Mouse (Mus musculus) CH12.LX (cell line): Measurements from ENCODE around the gene Mocs3. TPM values are rescaled to one million over a fixed set of nuclear protein-coding genes. Genes with fewer than 3 reads are reported as not detected.

ENCODE experiments used
- DNase-seq: peaks from one replicate; pipeline ENCODE4 v3.0.0-alpha.2; 2013; ENCODE audit errors: extremely low read depth
- H3K27ac ChIP-seq: 2 replicates; pipeline ENCODE4 v1.5.1; 2012; ENCODE audit warnings: low read depth, mild to moderate bottlenecking, control low read depth, moderate library complexity; ENCODE audit not compliant: insufficient read depth
- H3K27me3 ChIP-seq: replicated peaks from 2 replicates; pipeline ENCODE3; 2012; ENCODE audit warnings: inconsistent platforms
- H3K36me3 ChIP-seq, 2 experiments: replicated peaks in 1 of 2; 2 replicates each; pipeline versions ENCODE3 to v1.6.1; 2012; ENCODE audit warnings: inconsistent platforms in 1 of 2, low read length in 1 of 2, mild to moderate bottlenecking in 1 of 2, mixed read lengths in 1 of 2, moderate library complexity in 1 of 2; ENCODE audit not compliant: control insufficient read depth in 1 of 2, insufficient read depth in 1 of 2
- H3K4me1 ChIP-seq, 2 experiments: 2 replicates each; pipeline ENCODE4 v1.6.1; 2012; ENCODE audit warnings: inconsistent platforms in 1 of 2, moderate library complexity in 1 of 2; ENCODE audit not compliant: insufficient read depth in 2 of 2, control insufficient read depth in 1 of 2
- H3K4me2 ChIP-seq: 2 replicates; pipeline ENCODE4 v1.6.1; 2012; ENCODE audit warnings: low read depth, mild to moderate bottlenecking, control low read depth; ENCODE audit not compliant: poor library complexity, insufficient read depth, severe bottlenecking
- H3K4me3 ChIP-seq, 3 experiments: fragments of 150-350 bp in 1 of 3; sonication (generic) in 1 of 3; replicated peaks in 1 of 3; 2 replicates each; pipeline versions ENCODE3 to v1.5.1; 2011 to 2012; ENCODE audit warnings: low read depth in 2 of 3, low read length in 2 of 3, mild to moderate bottlenecking in 2 of 3, moderate library complexity in 2 of 3, control low read depth in 1 of 3, improper control_type of control experiment in 1 of 3, inconsistent platforms in 1 of 3, mixed read lengths in 1 of 3; ENCODE audit not compliant: poor library complexity in 1 of 3
- H3K79me2 ChIP-seq: replicated peaks from 2 replicates; pipeline ENCODE4 v1.6.1; 2012; ENCODE audit warnings: mild to moderate bottlenecking, moderate library complexity; ENCODE audit not compliant: control insufficient read depth, poor library complexity, insufficient read depth, severe bottlenecking; ENCODE audit errors: extremely low read depth
- H3K9ac ChIP-seq: 2 replicates; pipeline ENCODE4 v1.6.1; 2012; ENCODE audit warnings: low read depth, mild to moderate bottlenecking, control low read depth, moderate library complexity; ENCODE audit not compliant: insufficient read depth
- H3K9me3 ChIP-seq: replicated peaks from 2 replicates; pipeline ENCODE3; 2012; ENCODE audit warnings: low read length, inconsistent platforms, mixed read lengths
- CHD2 ChIP-seq: IDR thresholded peaks from 2 replicates; pipeline ENCODE4 v1.6.1; 2011; ENCODE audit warnings: low read length, improper control_type of control experiment
- ELF1 ChIP-seq: IDR thresholded peaks from 2 replicates; pipeline ENCODE4 v1.6.1; 2014; ENCODE audit warnings: low read depth, mild to moderate bottlenecking, inconsistent platforms, low read length, improper control_type of control experiment
- GABPA ChIP-seq: IDR thresholded peaks from 2 replicates; pipeline ENCODE4 v1.6.1; 2012; ENCODE audit warnings: low read depth, low read length, improper control_type of control experiment, inconsistent platforms; ENCODE audit not compliant: insufficient replicate concordance
- IRF4 ChIP-seq: IDR thresholded peaks from 2 replicates; pipeline ENCODE4 v1.6.1; 2014; ENCODE audit warnings: low read depth, mild to moderate bottlenecking, inconsistent platforms, low read length, improper control_type of control experiment
- JUND ChIP-seq: conservative IDR thresholded peaks from 2 replicates; pipeline ENCODE4 v1.6.1; 2011; ENCODE audit warnings: low read depth, low read length, improper control_type of control experiment
- KAT2A ChIP-seq: IDR thresholded peaks from 2 replicates; pipeline ENCODE4 v1.6.1; 2012; ENCODE audit warnings: low read length, improper control_type of control experiment, inconsistent platforms; ENCODE audit not compliant: insufficient replicate concordance
- MAZ ChIP-seq: IDR thresholded peaks from 2 replicates; pipeline ENCODE4 v1.6.1; 2012; ENCODE audit warnings: low read depth, mild to moderate bottlenecking, inconsistent platforms, low read length, improper control_type of control experiment, moderate library complexity
- MEF2A ChIP-seq: IDR thresholded peaks from 2 replicates; pipeline ENCODE4 v1.6.1; 2014; ENCODE audit warnings: low read depth, mild to moderate bottlenecking, inconsistent platforms, low read length, improper control_type of control experiment, borderline replicate concordance
- MXI1 ChIP-seq: IDR thresholded peaks from 2 replicates; pipeline ENCODE4 v1.6.1; 2011; ENCODE audit warnings: mild to moderate bottlenecking, low read depth, low read length, improper control_type of control experiment
- MYC ChIP-seq: IDR thresholded peaks from 2 replicates; pipeline ENCODE4 v1.6.1; 2011; ENCODE audit warnings: low read depth, mild to moderate bottlenecking, improper control_type of control experiment, low read length
- POLR2AphosphoS2 ChIP-seq: IDR thresholded peaks from 2 replicates; pipeline ENCODE4 v1.6.1; 2011; ENCODE audit warnings: low read depth, low read length, improper control_type of control experiment
- RCOR1 ChIP-seq: conservative IDR thresholded peaks from 2 replicates; pipeline ENCODE4 v1.6.1; 2012; ENCODE audit warnings: low read depth, mild to moderate bottlenecking, inconsistent platforms, low read length, improper control_type of control experiment
- SMC3 ChIP-seq: IDR thresholded peaks from 2 replicates; pipeline ENCODE4 v1.6.1; 2011; ENCODE audit warnings: low read depth, low read length, improper control_type of control experiment
- TBP ChIP-seq: conservative IDR thresholded peaks from 2 replicates; pipeline ENCODE4 v1.6.1; 2011; ENCODE audit warnings: low read depth, low read length, improper control_type of control experiment
- TCF12 ChIP-seq: IDR thresholded peaks from 2 replicates; pipeline ENCODE4 v1.6.1; 2014; ENCODE audit warnings: low read depth, mild to moderate bottlenecking, inconsistent platforms, low read length, improper control_type of control experiment
- UBTF ChIP-seq: IDR thresholded peaks from 2 replicates; pipeline ENCODE4 v1.6.1; 2012; ENCODE audit warnings: low read depth, mild to moderate bottlenecking, inconsistent platforms, low read length, improper control_type of control experiment, moderate library complexity
- ZKSCAN1 ChIP-seq: IDR thresholded peaks from 2 replicates; pipeline ENCODE4 v1.6.1; 2012; ENCODE audit warnings: low read depth, inconsistent platforms, low read length, improper control_type of control experiment, borderline replicate concordance
- ZNF384 ChIP-seq: IDR thresholded peaks from 2 replicates; pipeline ENCODE4 v1.6.1; 2012; ENCODE audit warnings: low read depth, low read length, improper control_type of control experiment, inconsistent platforms
- dilution Hi-C: fragments of 300-500 bp; cut with MboI; formaldehyde crosslinking; loops from 2 replicates; pipeline ENCODE4 v1.14.3; 2020; ENCODE audit warnings: low sequenced_read_pairs; ENCODE audit not compliant: extremely low pct_unique_long_range_greater_than_20kb, extremely low pct_ligation_motif_present
- in situ Hi-C: fragments of 300-500 bp; cut with MboI; formaldehyde crosslinking; loops from 3 replicates; pipeline ENCODE4 v1.14.3; 2019; ENCODE audit warnings: low sequenced_read_pairs, low pct_ligation_motif_present, low pct_unique_long_range_greater_than_20kb, mixed read lengths
- polyA plus RNA-seq: library from polyadenylated mRNA; unstranded; fragments of >175 nt; gene quantifications from 2 replicates; pipeline ENCODE4 v1.2.1, GENCODE M21; 2012; ENCODE audit warnings: low read depth; ENCODE audit not compliant: insufficient read length
- total RNA-seq, 2 experiments: library from RNA; depleted of rRNA; stranded (reverse); fragments of 300-350 nt in 1 of 2; fragments of >200 nt in 1 of 2; gene quantifications; 2 replicates each; pipeline ENCODE4 v1.2.3; 2012 to 2014

The Mocs3 gene
- total and polyA plus RNA-seq, 3 experiments = 7.6 to 10.6 (median 9.5) TPM

DNA sequence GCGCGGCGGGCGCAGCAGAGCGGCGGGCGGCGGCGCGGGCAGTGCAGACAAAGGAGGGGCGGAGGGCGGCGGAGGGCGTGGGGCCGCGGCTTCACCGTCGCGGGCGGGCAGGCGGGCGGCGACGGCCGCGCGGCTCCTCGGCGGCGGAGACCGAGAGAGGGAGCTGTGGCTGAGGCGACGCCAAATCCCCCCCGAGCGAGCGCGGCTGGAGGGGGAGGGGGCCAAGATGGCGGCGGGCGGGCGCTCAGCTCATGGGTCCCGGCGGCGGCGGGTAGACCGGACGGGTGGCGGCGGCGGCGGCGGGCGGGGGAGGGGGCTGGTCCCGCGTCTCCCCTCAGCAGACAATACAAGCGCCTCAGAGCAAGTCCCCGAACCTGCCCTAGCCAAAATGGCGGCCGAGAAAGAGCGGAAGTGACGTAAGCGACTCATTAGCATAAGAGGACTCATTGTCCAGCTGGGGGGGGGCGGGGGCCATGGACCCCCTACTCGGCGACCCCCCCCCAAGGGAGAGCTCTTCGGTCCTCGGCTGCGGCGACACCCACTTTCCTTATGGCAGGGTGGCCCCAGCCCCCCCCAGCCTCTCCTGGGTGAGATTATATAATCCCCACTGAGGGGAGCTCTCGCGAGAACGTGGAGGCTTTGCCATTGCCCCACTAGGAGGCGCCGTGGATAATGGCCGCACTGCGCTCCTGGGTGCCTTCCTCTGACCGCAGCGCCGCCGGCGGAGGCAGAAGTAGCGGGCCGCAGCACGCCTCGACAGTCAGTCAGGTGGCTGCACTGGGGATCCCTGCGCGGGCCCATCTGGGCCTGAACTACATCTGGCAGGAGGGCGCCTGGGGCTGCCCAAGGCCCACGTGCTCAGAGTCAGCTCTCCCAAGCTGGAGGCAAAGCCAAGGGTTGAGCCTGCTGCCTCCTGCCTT, 23.4 kb upstream of the Mocs3 start, which contains the start of gene Adnp (continued):
- TF ChIP-seq MEF2A (peak; percentile 94), KAT2A (peak; percentile 99), TBP (peak; percentile 81), UBTF (peak; percentile 77), MYC (peak; percentile 97), ZNF384 (no peak), GABPA (no peak), ELF1 (peak; percentile 76), TCF12 (peak; percentile 97), POLR2AphosphoS2 (peak; percentile 82), RCOR1 (peak; percentile 91), ZKSCAN1 (peak; percentile 67; the same call in 1 of the 2 replicates), IRF4 (peak; percentile 86), SMC3 (peak; percentile 36), MXI1 (peak; percentile 96), JUND (peak; percentile 51; the same call in 1 of the 2 replicates), MAZ (peak; percentile 98)

DNA sequence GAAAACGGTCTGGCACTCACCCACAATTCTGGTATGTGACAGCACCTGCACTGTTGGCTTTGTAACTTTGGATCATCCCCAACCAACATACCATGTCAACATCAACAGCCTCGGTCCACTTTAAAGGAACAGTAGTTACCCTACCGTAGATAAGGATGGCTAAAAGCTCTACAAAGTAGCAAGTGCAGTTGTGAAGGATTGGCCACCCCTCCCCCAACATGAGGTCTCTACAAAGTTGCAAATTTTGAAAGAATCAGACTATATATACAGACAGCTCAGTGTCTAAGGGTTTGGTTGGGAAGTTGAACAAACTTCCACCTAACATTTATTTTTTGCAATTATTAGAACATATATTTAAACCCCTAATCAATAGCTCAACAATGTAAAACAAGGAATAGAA, 22.5 kb upstream of the Mocs3 start:
- Histone ChIP-seq H3K4me1 (peaks cover 10 to 39% of the 10 kb centered on the region in 2 experiments), H3K27me3 (no peaks in the 10 kb centered on the region), H3K9ac (peak overlapping the region; percentile 45; the same call in 1 of the 2 replicates), H3K79me2 (peaks cover 34% of the 10 kb centered on the region), H3K9me3 (peaks cover 4% of the 10 kb centered on the region), H3K36me3 (peaks cover 40 to 72% of the 10 kb centered on the region in 2 experiments), H3K4me2 (no peak overlapping the region), H3K4me3 (no peak overlapping the region), H3K27ac (peak overlapping the region; percentile 77; the same call in 1 of the 2 replicates)
- TF ChIP-seq RCOR1 (no peak), CHD2 (peak; percentile 71)
- DNase-seq = no peak
- in situ Hi-C loops (loop anchor here (5.0 kb wide), 1 partner anchor 96 kb away; no protein-coding TSS in a partner anchor), dilution Hi-C loops (no loop called here)
